Mouse (Mus musculus) small intestine, adult 10 weeks (tissue): ENCODE data around the gene Acat1. TPM values are rescaled to one million over a fixed set of nuclear protein-coding genes. Genes with fewer than 3 reads are reported as not detected.

Experiments
- polyA plus RNA-seq: library from polyadenylated mRNA; stranded (reverse); fragments of 350-450 nt; fragmentation: Illumina TruSeq; extraction: RNeasy Lipid Tissue Mini Kit (QIAGEN cat#74804); gene quantifications from one replicate; pipeline ENCODE4 v1.2.3, GENCODE M21; 2014; ENCODE audit warnings: low replicate concordance

Gene Acat1
- polyA plus RNA-seq = 144 TPM

DNA sequence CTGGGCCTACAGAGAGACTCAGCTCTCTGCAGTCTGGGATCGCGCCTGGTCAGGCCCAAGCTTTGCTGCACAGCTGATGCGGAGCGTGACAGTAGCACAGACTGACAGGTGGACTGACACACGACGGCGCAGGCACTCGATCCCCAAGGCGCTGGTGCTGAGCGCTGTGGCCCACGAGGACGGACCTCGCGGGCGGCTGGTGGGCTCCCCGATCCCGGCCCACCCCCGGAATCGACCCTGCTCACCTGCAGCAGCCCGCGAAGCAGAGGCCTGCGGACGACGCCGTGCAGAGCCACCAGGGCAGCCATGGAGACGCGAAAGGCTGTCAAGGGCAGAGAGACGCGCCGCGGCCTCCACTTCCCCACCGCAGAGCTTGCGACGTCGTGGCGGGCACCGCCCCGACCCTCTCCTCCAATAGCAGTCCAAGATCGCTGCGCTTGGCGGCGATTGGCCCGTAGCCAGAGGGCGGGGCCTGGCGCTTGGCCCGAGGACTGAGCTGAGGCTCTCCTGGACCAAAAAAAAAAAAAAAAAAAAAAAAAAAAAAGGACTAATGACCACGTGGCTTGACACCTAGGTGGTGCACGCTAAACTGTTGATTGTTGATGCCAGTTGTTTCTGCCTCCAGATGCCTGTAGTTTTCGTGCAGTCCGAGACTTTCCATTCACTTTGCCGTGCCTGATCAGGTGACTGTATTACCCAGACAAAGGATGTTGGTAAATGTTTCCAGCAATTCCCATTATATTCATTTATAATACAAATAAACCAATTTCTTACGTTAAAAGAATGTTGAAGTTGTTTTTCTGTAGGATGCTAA lies at the start of gene Acat1:
TSS of gene Acat1 (minus strand) at position 415 of the 814 bp plus-strand sequence.

GRCm38 (mm10) chr9:53536558-53537320 lies 73.4 kb downstream of the Acat1 start, which contains the start of the genes Atm and Npat:
TSS of gene Atm (minus strand) at chr9:53536740.
TSS of gene Npat (plus strand) at chr9:53537047.

Other genes starting within 250 kb of the Acat1 start
- 16.3 TPM for gene Kdelc2, start 226.4 kb downstream of the Acat1 start, polyA plus RNA-seq
- gene 4930550C14Rik, start 208.1 kb downstream of the Acat1 start, polyA plus RNA-seq = 0.59 TPM
- 5.1 TPM for gene Atm, start 73.6 kb downstream of the Acat1 start, polyA plus RNA-seq
- 17.1 TPM for gene Npat, start 73.3 kb downstream of the Acat1 start, polyA plus RNA-seq
- gene Cul5, start 59.6 kb upstream of the Acat1 start, polyA plus RNA-seq = 52.2 TPM
- gene Rab39, start 95.8 kb upstream of the Acat1 start, polyA plus RNA-seq = 1.7 TPM
- 45.6 TPM for gene Slc35f2, start 161.2 kb upstream of the Acat1 start, polyA plus RNA-seq
- not detected for gene Sln, start 239.8 kb upstream of the Acat1 start, polyA plus RNA-seq